Mouse (Mus musculus) embryonic facial prominence, embryonic 12.5 days (tissue): ENCODE measurements around the gene Defb41. TPM values are rescaled to one million over a fixed set of nuclear protein-coding genes. Genes with fewer than 3 reads are reported as not detected.

ENCODE experiments used
- polyA plus RNA-seq: library from polyadenylated mRNA; unstranded; fragments of >200 nt; fragmentation: Nextera tagmentation; extraction: Ambion mirVana; gene quantifications from 2 replicates; pipeline ENCODE4 v1.2.1, GENCODE M21; 2016

Gene Defb41
- polyA plus RNA-seq, 1 experiment from 2014 or later: not detected

Other genes starting within 250 kb of the Defb41 start
- not detected in 2 replicates for gene Crisp4, start 119.2 kb downstream of the Defb41 start, polyA plus RNA-seq
- not detected in 2 replicates for gene Defb18, start 27.7 kb downstream of the Defb41 start, polyA plus RNA-seq